Mouse (Mus musculus): ENCODE data around the gene Rpp14. TPM values are rescaled to one million over a fixed set of nuclear protein-coding genes. Genes with fewer than 3 reads are reported as not detected.

The Rpp14 gene
- total RNA-seq (2014; rRNA removed) (40.5 and 47.7 TPM in 2 replicates), polyA plus RNA-seq (2015; fragmentation: Nextera tagmentation; extraction: Ambion mirVana) (37.3 and 43.8 TPM in 2 replicates)

- Histone ChIP-seq H3K27me3 (ENCODE audit: insufficient read depth, low read length) (no peaks in the 10 kb centered on the region), H3K4me1 (ENCODE audit: insufficient read depth) (peaks cover 13% of the 10 kb centered on the region), H3K9me3 (ENCODE audit: low read length) (no peaks in the 10 kb centered on the region), H3K36me3 (ENCODE audit: insufficient read depth) (peaks cover 10% of the 10 kb centered on the region), H3K4me2 (ENCODE audit: low read depth) (peak within 1 kb of the TSS; percentile 92), H3K9ac (peak within 1 kb of the TSS; percentile 89), H3K4me3 (ENCODE audit: low read depth, low read length) (peak within 1 kb of the TSS; percentile 76), H3K27ac (ENCODE audit: low read depth, low read length) (peak within 1 kb of the TSS; percentile 95)
- DNase-seq (peak; percentile 98), ATAC-seq (peak; percentile 97)
- peak; percentile 98 for TF ChIP-seq CTCF (IDR thresholded peaks at IDR 0.05; ENCODE audit: low read depth)
- WGBS, result under 1% methylated on average over 47 of the region's 47 CpGs
Observed at GRCm38 (mm10) chr14:8080165-8080679, at the start of gene Rpp14. Gene Rpp14 (plus strand): TSS chr14:8080367.

DNA sequence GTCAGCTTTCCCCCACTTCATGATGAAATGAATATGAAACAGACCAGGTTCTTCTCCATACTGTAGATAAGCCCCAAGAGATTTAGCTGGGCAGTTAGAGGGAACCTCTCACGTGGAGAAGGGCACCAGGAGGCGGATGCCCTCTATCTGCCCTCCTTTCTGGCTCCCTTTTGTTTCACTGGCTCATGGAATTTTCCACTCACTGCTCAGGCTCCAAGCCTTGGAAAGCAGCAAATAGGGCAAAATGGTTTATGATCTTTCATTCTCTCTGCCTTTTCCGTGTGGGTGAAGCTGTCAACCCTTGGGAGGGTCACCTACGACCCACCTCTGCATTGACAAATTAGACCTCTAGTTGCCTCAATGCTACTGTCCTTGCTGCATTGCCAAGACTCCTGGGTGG is 49.6 kb upstream of the Rpp14 start:
- H3K36me3 ChIP-seq (ENCODE audit: insufficient read depth), result no peaks in the 10 kb centered on the region
- H3K9me3 ChIP-seq (ENCODE audit: low read length), result no peaks in the 10 kb centered on the region
- no peak overlapping the region for H3K27ac ChIP-seq (ENCODE audit: low read depth, low read length)
- no peak for ATAC-seq
- no peak overlapping the region for H3K9ac ChIP-seq
- H3K4me2 ChIP-seq (ENCODE audit: low read depth), result no peak overlapping the region
- H3K4me3 ChIP-seq (ENCODE audit: low read depth, low read length), result no peak overlapping the region
- 55% methylated on average over 4 of the region's 4 CpGs for WGBS
- H3K4me1 ChIP-seq (ENCODE audit: insufficient read depth), result no peaks in the 10 kb centered on the region
- H3K27me3 ChIP-seq (ENCODE audit: insufficient read depth, low read length), result no peaks in the 10 kb centered on the region
- DNase-seq, result no peak
- no peak for TF ChIP-seq CTCF (IDR thresholded peaks at IDR 0.05; ENCODE audit: low read depth)

- no peak overlapping the region for H3K4me3 ChIP-seq (ENCODE audit: low read depth, low read length)
- H3K4me2 ChIP-seq (ENCODE audit: low read depth), result no peak overlapping the region
- H3K9me3 ChIP-seq (ENCODE audit: low read length), result no peaks in the 10 kb centered on the region
- DNase-seq, result peak; percentile 32
- no peaks in the 10 kb centered on the region for H3K36me3 ChIP-seq (ENCODE audit: insufficient read depth)
- peak; percentile 78 for ATAC-seq
- no peak overlapping the region for H3K9ac ChIP-seq
- H3K4me1 ChIP-seq (ENCODE audit: insufficient read depth), result no peaks in the 10 kb centered on the region
- WGBS, result 49% methylated on average over 13 of the region's 13 CpGs
- no peaks in the 10 kb centered on the region for H3K27me3 ChIP-seq (ENCODE audit: insufficient read depth, low read length)
- no peak overlapping the region for H3K27ac ChIP-seq (ENCODE audit: low read depth, low read length)
- TF ChIP-seq CTCF (IDR thresholded peaks at IDR 0.05; ENCODE audit: low read depth), result no peak
Observed at GRCm38 (mm10) chr14:8032087-8032944, 47.9 kb upstream of the Rpp14 start.

DNA sequence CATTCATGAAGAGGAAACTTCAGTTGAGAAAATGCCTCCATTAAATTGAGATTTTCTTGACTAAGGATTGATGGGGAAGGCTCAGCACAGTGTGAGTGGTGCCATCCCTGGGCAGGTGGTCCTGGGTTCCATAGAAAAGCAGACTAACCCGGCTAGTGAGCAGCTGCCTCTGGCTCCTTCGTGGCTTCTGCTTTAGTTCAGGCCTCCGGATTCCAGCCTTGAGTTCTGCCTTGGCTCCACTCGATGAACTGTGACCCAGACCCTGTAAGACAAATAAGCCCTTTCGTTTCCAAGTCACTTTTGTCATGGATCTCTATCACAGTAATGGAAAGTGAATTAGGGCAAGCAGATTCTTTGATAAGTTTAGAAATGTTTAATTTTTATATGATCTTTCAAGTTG is 45.6 kb upstream of the Rpp14 start:
- no peak for TF ChIP-seq CTCF (IDR thresholded peaks at IDR 0.05; ENCODE audit: low read depth)
- no peaks in the 10 kb centered on the region for H3K4me1 ChIP-seq (ENCODE audit: insufficient read depth)

DNA sequence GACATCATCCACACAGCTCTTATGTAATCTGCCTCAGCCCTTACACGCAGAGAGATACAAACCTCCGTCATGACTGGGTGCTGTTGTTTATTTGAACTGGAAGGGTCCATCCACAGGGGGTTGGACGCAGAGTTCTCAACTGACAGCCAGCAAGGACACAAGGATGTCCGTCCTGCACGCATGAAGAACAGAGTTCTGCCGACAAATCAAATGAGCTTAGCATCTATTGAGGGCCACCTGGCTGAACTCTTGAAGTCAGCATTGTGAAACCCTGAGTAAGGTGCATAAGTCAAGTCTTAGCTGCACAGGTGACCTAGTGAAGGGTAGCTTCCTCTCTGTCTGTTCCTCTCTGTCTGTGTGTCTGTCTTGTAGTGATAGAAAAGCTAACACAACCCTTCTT is 44.2 kb upstream of the Rpp14 start:
- DNase-seq, result no peak
- Histone ChIP-seq H3K4me3 (ENCODE audit: low read depth, low read length) (no peak overlapping the region), H3K27ac (ENCODE audit: low read depth, low read length) (no peak overlapping the region), H3K4me2 (ENCODE audit: low read depth) (no peak overlapping the region), H3K36me3 (ENCODE audit: insufficient read depth) (0 out of 2 replicates have a peak, but pooled peaks cover 7% of the 10 kb centered on the region), H3K4me1 (ENCODE audit: insufficient read depth) (no peaks in the 10 kb centered on the region), H3K9ac (no peak overlapping the region), H3K9me3 (ENCODE audit: low read length) (no peaks in the 10 kb centered on the region), H3K27me3 (ENCODE audit: insufficient read depth, low read length) (no peaks in the 10 kb centered on the region)
- TF ChIP-seq CTCF (IDR thresholded peaks at IDR 0.05; ENCODE audit: low read depth), result no peak
- no peak for ATAC-seq
- WGBS, result 91% methylated on average over 6 of the region's 6 CpGs

More for the DNA sequence above, 45.6 kb upstream of the Rpp14 start:
- Histone ChIP-seq H3K4me2 (ENCODE audit: low read depth) (no peak overlapping the region), H3K27ac (ENCODE audit: low read depth, low read length) (no peak overlapping the region), H3K27me3 (ENCODE audit: insufficient read depth, low read length) (no peaks in the 10 kb centered on the region), H3K36me3 (ENCODE audit: insufficient read depth) (no peaks in the 10 kb centered on the region), H3K9me3 (ENCODE audit: low read length) (no peaks in the 10 kb centered on the region), H3K4me3 (ENCODE audit: low read depth, low read length) (no peak overlapping the region), H3K9ac (no peak overlapping the region)
- ATAC-seq, result no peak
- DNase-seq, result no peak
- WGBS, result 80% methylated on average over 5 of the region's 5 CpGs

- Histone ChIP-seq H3K36me3 (ENCODE audit: insufficient read depth) (0 out of 2 replicates have a peak, but pooled peaks cover 12% of the 10 kb centered on the region), H3K9ac (no peak overlapping the region), H3K4me2 (ENCODE audit: low read depth) (no peak overlapping the region), H3K27me3 (ENCODE audit: insufficient read depth, low read length) (no peaks in the 10 kb centered on the region), H3K9me3 (ENCODE audit: low read length) (no peaks in the 10 kb centered on the region), H3K27ac (ENCODE audit: low read depth, low read length) (no peak overlapping the region), H3K4me1 (ENCODE audit: insufficient read depth) (no peaks in the 10 kb centered on the region), H3K4me3 (ENCODE audit: low read depth, low read length) (no peak overlapping the region)
- ATAC-seq (no peak), DNase-seq (no peak)
- TF ChIP-seq CTCF (IDR thresholded peaks at IDR 0.05; ENCODE audit: low read depth), result no peak
- 68% methylated on average over 5 of the region's 5 CpGs for WGBS
Observed at GRCm38 (mm10) chr14:8036406-8036805, 43.8 kb upstream of the Rpp14 start.

- Histone ChIP-seq H3K9ac (no peak overlapping the region), H3K27me3 (ENCODE audit: insufficient read depth, low read length) (no peaks in the 10 kb centered on the region), H3K27ac (ENCODE audit: low read depth, low read length) (no peak overlapping the region), H3K36me3 (ENCODE audit: insufficient read depth) (peaks cover 21% of the 10 kb centered on the region; the same call in 1 of the 2 replicates), H3K4me2 (ENCODE audit: low read depth) (no peak overlapping the region), H3K4me1 (ENCODE audit: insufficient read depth) (no peaks in the 10 kb centered on the region), H3K9me3 (ENCODE audit: low read length) (no peaks in the 10 kb centered on the region), H3K4me3 (ENCODE audit: low read depth, low read length) (no peak overlapping the region)
- no peak for ATAC-seq
- TF ChIP-seq CTCF (IDR thresholded peaks at IDR 0.05; ENCODE audit: low read depth), result no peak
- no peak for DNase-seq
- 84% methylated on average over 5 of the region's 5 CpGs for WGBS
Observed at GRCm38 (mm10) chr14:8038150-8038549, 42.0 kb upstream of the Rpp14 start.

Data from forebrain, postnatal 0 days (tissue).